Mouse (Mus musculus): ENCODE results near the gene Creb5. TPM values are rescaled to one million over a fixed set of nuclear protein-coding genes. Genes with fewer than 3 reads are reported as not detected.

Creb5 gene
- polyA plus RNA-seq, 1 experiment, result not detected

DNA sequence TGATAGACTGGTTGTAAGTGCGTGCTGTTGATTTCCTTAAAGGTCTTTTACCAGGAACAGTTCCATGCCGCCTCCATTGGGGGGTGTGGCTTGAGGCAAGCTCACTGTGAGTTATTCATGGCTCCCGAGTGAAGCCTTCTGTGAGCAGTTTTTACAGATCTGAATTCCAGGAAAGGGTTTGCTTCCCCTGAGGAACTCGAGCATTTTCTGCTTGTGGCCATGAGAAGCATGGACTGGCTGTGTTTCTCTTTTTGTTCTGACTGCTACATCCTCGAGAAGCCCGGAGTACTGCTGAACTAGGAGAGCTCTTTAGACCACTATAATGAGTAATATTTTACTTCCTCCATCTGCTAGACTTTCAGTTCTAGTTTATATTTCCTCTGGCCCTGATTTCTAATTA, 103.3 kb downstream of the Creb5 start:
- no peak for TF ChIP-seq GATA1 (IDR thresholded peaks at IDR 0.05; ENCODE audit: low read length)

DNA sequence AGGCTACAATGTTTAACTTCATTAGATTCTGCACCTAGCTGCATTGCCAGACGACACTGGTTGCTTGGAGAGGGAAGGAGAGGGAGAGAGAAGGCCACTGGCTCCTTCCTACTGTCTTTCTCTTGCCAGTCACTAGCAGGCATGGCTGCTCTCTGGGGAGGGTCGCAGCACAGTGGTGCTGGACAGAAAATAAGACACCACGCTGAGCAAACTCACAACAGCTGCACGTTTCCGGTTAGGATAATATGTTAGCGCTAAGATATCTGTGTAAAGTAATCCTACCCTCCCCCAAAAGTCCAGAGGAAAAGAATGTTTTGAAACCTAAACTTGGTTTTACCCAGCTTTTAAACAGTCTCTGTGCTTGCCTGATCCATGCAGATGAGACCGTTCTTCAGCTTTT, 107.0 kb downstream of the Creb5 start:
- no peak for TF ChIP-seq GATA1 (IDR thresholded peaks at IDR 0.05; ENCODE audit: low read length)

DNA sequence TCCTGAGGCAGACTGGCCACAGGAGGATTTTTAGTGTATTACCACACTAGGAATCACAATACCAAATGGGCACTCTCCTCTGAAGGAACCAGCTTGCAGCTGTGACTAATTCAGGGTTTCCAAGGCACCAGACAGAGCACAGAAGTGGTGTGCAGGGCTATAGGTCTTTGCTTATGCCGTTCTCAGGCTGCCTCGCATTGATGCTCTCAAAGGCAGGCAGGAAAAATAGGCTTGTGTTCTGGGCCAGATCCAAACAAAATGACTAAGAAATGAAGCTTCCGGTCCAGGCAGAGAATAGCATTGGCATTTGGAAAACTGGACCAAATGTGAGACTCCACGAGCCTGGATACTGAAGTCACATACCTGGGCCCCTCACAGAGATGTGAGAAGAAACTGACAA, 108.1 kb downstream of the Creb5 start:
- no peak for TF ChIP-seq GATA1 (IDR thresholded peaks at IDR 0.05; ENCODE audit: low read length)

DNA sequence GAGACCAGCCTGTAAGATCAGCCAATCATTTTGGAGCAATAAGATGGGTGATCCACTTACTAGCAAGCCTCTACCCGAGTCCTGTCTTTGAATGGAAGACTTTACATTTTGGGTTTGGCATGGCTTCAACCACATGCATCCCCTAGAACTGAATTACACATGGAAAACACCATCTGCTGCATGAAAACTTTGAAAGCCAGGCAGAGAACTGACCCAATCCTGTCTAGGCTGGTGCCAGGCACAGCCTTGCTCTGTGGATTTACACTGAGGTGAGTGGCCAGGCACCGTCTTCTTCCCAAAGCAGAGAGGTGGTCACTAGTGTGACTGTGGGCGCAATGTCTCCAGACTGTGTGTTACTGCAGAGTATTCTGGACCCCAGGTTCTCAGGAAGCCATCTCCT, 109.4 kb downstream of the Creb5 start:
- TF ChIP-seq GATA1 (IDR thresholded peaks at IDR 0.05; ENCODE audit: low read length), result no peak

DNA sequence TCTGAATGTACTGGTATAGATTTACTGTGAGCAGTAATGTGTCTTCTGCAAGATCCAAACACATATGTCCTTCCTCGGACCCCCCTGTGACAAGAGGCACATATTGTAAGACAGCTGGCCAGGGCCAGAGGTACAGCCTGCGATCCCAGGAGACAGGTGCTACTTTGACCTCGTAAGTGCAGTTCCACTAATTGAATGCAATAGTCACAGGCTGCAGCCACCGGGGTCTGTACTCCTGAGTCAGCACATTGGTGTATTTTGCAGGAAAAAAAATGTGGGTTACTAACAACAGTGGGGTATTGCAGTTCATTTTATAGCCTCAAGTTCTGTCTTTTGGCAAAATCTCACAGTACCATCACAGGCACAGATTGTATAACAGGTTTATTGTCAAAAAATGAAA, 110.7 kb downstream of the Creb5 start:
- TF ChIP-seq GATA1 (IDR thresholded peaks at IDR 0.05; ENCODE audit: low read length), result no peak

DNA sequence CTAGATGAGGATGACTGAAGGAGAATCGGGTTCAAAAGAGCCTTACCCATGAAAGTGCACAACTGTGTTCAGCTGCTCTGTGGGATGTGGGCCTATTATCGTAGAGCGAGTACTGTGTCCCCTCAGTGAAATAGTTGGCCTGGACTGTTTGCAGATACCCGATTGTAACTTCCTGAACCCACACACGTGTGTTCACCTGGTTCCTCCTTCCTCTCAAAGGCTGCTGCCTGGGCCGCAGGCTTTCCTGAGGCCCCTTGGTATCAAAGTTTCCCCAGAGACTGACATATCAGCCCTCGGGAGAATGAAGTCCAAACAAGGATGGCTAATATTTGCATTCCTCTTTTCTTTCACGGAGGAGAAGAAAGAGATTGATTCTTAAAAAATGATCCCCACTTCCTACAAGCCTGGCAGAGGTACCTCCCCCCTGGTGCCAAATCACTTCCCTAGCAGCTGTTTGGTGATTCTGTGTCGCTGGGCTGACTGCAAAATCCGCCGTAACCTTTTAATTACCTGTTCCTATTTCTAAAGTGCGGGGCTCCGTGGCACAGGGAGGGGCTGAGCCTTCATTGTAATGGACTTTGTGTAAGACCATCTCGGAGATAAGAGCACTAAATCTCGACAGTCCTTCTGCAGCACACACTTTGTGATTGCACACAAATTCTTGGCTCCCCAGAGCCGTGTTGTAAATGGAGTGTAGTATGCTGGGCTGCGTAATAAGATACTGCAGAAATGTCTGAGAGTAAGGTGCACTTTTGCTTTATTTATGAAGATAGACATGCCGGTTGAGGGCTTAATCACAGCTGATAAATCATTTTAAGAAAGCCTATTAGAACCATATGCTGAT, 111.4 kb downstream of the Creb5 start:
- no peak for TF ChIP-seq GATA1 (IDR thresholded peaks at IDR 0.05; ENCODE audit: low read length)

DNA sequence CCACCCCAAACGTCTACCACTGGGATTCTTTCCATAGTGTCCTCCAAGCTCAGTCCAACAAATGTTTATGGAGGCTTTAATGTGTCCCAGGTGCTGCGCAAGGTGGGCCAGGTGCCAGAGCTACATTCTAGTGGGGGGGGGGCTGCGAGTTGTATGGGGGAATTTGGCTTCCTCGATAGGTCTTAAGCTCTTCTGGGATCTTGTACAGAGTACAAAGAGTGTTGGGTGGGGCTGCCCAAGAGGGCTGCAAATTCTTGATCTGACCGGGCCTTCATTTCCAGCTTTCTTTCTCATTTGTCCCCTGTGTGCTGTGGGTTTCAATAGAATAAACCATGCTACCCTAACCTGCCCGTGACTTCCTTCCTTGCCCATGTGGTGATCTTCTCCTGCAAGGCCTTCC, 114.3 kb downstream of the Creb5 start:
- TF ChIP-seq GATA1 (IDR thresholded peaks at IDR 0.05; ENCODE audit: low read length), result no peak

DNA sequence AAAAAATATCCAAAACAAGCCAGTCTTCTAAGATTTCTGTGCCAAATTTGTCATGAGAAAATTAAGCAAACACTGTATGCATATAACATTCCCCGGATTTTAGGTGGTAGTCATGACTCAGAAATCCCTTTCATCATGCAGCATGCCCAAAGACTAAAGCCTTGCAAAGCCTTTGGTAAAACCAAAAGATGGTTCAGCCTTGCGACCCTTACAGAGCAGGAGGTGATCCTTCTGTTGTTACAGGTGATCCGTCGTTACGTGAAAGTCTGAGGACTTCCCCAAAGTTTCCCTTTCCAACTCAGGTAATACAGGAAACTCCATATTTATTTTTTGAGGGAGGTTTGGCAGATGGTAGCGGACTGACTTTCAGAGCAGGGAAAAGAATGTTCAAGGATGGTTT, 122.1 kb downstream of the Creb5 start:
- no peak for TF ChIP-seq GATA1 (IDR thresholded peaks at IDR 0.05; ENCODE audit: low read length)

DNA sequence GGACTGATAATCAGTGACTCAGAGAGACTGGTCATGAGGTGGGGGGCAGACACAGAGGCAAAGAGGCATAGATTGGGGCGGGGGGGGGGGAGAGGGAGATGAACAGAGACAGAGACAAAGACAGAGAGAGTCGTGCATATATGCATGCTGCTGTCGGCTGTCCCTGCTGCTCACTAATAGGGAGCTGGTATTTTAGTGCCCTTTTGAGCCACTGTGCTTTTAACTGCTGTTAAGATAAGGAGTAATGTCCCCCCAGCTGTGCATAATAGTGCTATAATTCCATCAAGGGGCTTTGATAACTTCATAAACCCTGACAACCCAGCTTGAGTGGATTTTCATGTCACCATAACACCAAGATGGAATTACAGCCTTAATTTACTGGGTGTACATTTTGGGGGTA, 134.3 kb downstream of the Creb5 start:
- no peak for TF ChIP-seq GATA1 (IDR thresholded peaks at IDR 0.05; ENCODE audit: low read length)

DNA sequence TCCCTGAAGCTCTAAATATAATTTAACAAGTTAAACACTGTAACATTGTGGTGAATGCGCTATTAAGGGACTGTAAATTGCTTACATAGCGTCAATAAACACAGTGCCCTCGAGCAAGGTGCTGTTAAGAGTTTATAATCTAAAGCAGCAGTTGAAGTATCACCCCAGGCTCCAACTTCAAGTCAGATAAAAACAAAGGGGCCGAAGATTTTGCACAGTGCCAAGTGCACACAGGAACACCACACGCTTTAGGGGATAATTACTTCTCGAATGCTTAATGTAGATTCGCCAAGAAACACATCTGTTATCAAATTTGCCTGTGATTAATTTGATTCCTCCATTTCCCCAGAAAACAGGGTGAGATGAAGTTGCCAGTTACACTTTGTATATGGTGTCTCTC, 142.3 kb downstream of the Creb5 start:
- no peak for TF ChIP-seq GATA1 (IDR thresholded peaks at IDR 0.05; ENCODE audit: low read length)

DNA sequence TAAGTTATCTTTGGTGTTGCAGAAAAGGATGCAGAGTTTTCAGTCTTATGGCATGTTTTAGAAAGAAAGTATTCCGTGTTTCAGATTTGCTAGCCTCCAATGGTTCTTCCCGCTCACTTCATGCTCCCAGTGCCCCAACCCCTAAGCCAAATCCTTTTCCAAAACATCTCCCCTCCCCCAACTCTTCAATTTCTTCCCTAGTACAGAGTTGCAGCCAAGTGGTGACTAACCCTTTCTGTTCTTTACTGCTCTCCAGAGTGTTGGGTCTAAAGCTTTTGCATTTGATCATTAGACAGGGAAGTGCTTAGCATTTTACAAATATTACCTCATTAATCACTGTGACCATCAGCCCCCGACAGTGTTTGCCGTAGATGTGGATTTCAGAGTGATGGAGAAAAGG, 142.8 kb downstream of the Creb5 start:
- TF ChIP-seq GATA1 (IDR thresholded peaks at IDR 0.05; ENCODE audit: low read length), result no peak

DNA sequence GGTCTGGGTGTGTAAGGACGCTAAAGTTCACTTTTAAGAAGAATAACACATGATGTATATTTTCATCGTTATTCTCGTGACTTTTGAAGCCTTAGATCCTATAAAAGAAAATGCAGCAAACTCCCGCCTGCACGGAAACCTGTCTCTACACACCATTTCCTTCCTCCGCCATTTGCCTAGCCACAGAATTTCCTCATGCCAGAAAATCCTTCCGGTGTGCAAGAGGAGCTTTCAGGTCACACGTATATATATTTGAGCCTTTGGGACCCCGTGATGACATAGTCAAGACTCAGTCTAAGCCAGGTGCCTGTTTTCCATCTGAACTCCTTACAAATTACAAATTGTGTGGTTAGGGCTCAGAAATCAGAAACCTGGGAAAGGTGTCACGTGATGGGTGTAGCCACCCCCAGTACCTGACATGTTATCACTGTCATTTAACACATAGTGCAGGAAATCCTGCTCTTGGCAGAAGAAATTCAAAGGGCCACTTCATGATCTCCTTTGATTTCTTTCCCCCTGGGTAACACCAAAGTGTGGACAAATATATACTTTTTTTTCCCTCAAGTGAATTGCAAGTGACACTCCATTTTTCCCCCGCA, 158.9 kb downstream of the Creb5 start:
- TF ChIP-seq GATA1 (IDR thresholded peaks at IDR 0.05; ENCODE audit: low read length), result no peak

DNA sequence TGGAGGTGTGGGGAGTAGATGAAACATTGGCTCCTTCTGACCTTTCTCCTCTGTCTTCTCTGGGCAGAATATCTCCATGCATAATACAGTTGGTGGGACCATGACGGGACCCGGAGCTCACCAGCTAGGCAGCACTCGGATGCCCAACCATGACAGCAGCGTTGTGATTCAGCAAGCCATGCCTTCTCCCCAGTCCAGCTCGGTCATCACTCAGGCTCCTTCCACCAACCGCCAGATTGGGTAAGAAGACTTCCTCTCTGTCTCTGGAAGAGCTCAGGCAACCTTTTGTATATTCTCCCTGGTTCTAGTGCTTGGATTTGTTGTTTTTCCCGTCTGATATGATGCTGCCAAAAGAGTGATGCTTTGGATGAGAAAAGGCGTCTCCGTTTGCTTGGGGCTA, 160.4 kb downstream of the Creb5 start:
- TF ChIP-seq GATA1 (IDR thresholded peaks at IDR 0.05; ENCODE audit: low read length), result no peak

DNA sequence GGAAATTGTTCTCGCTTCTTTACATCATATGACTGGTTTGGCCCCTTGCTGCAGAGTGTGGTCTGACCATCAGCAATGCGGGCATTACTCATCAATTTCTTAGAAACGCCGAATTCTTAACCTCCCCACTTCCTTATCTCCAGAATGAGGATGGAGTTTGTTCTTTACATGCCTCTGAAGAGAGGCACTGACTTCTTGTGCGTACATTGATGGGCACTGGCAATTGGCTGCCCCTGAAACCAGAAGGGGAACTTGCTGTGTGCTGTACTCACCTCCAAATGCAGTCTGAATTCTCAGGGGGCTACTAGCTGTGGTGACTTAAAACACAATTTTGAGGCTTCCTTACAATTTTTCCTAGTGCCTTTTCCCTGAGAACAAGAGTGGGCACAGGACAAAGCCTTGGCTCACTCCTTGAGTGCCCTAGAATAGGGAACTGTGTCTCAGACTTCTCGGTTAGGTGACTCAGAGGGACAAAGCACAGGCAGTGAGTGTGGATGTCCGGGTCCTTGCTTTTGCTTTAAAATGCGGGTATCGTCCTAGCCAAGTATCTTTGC, 161.3 kb downstream of the Creb5 start:
- no peak for TF ChIP-seq GATA1 (IDR thresholded peaks at IDR 0.05; ENCODE audit: low read length)

DNA sequence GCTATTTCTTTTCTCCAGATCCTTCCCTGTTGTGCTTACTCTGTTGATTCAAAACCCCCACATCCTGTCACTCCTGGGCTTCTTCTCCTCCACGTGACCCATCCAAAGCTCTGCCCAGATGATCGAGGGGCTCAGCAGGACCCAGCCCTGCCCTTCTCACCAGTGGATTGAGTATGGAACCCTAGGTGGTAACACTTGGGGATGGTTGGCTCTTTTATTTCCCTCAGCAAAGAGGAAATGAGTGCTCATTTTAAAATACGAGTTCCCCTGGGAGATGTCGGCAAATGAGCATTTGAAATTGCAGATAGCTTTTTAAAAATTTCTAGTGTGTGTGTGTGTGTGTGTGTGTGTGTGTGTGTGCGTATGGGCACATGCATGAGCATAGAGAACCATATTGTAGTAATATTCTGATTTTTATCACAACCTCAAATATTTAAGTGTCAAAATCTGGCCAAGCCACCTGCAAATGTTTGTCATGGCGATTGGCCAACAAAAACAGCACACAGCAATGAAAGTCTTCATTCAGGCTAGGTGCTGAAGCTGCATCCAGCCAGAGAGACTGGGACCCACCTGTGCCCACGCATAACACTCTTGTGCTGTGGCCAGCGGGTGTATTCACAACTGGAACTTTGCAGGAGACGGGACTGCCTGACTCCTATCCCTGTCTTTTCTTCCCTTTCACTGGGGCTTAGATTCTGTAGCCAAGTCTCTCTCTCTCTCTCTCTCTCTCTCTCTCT, 162.5 kb downstream of the Creb5 start:
- TF ChIP-seq GATA1 (IDR thresholded peaks at IDR 0.05; ENCODE audit: low read length), result no peak

DNA sequence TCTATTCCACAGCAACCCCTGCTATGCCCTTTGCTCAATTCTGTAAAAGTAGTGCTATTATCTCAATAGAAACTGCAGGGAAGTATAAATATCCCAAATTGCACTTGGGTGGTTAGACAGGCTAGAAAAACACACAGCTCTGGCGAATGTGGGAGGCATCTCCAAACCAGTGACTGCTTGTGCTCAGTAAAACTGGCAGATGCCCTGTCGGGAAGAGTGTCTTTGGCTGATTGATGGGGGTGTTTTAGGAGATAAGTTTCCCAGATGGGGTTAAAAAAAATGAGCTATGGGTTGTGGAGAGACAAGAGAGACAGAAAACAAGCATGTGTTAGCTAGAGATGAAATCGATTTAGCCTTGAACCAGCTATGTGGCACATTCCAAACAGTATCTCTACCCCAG, 163.4 kb downstream of the Creb5 start:
- no peak for TF ChIP-seq GATA1 (IDR thresholded peaks at IDR 0.05; ENCODE audit: low read length)
